Mouse (Mus musculus) kidney, embryonic 14.5 days (tissue): ENCODE results near the gene Ttll6. TPM values are rescaled to one million over a fixed set of nuclear protein-coding genes. Genes with fewer than 3 reads are reported as not detected.

Experiments used
- ATAC-seq: fragments of 200-750 bp; cut with Nextera tagmentation; 2 replicates; pipeline ENCODE4 v1.8.0; 2017; ENCODE audit warnings: moderate number of reproducible peaks, mild to moderate bottlenecking, moderate TSS enrichment, moderate library complexity; ENCODE audit not compliant: low FRiP score, low TSS enrichment
- H3K27ac ChIP-seq: fragments of 300-500 bp; sonication (generic); 2 replicates; pipeline ENCODE4 v1.5.1; 2014; ENCODE audit warnings: low read depth, mild to moderate bottlenecking, low read length, moderate library complexity, mixed read lengths
- H3K27me3 ChIP-seq: fragments of 300-500 bp; sonication (generic); 2 replicates; pipeline ENCODE4 v1.6.1; 2014; ENCODE audit warnings: mild to moderate bottlenecking, low read length; ENCODE audit not compliant: control insufficient read depth, insufficient read depth
- H3K36me3 ChIP-seq: fragments of 300-500 bp; sonication (generic); 2 replicates; pipeline ENCODE4 v1.6.1; 2014; ENCODE audit warnings: low read length, mixed read lengths; ENCODE audit not compliant: control insufficient read depth, insufficient read depth
- H3K4me1 ChIP-seq: fragments of 300-500 bp; sonication (generic); 2 replicates; pipeline ENCODE4 v1.6.1; 2014; ENCODE audit warnings: low read length, mixed read lengths; ENCODE audit not compliant: control insufficient read depth, insufficient read depth
- H3K4me2 ChIP-seq: fragments of 300-500 bp; sonication (generic); replicated peaks from 2 replicates; pipeline ENCODE4 v1.6.1; 2014; ENCODE audit warnings: low read depth, mild to moderate bottlenecking, low read length
- H3K4me3 ChIP-seq: fragments of 300-500 bp; sonication (generic); 2 replicates; pipeline ENCODE4 v1.5.1; 2014; ENCODE audit warnings: mild to moderate bottlenecking, low read length
- H3K9ac ChIP-seq: fragments of 300-500 bp; sonication (generic); 2 replicates; pipeline ENCODE4 v1.6.1; 2014; ENCODE audit warnings: low read depth, mild to moderate bottlenecking, low read length, moderate library complexity
- H3K9me3 ChIP-seq: fragments of 300-500 bp; sonication (generic); 2 replicates; pipeline ENCODE4 v1.6.1; 2016; ENCODE audit warnings: low read length; ENCODE audit not compliant: control insufficient read depth
- WGBS: fragments of 180-500 bp; shearing (Covaris S2); extraction: QIAGEN DNeasy Blood & Tissue Kit; methylation state at CpG from one replicate; pipeline ENCODE4 v1.1.7; 2014; 5-methylcytosine and 5-hydroxymethylcytosine counted together
- polyA plus RNA-seq: library from polyadenylated mRNA; unstranded; fragments of >200 nt; fragmentation: Nextera tagmentation; extraction: Ambion mirVana; gene quantifications from 2 replicates; pipeline ENCODE4 v1.2.1, GENCODE M21; 2014

Ttll6 gene
- polyA plus RNA-seq, 1 experiment from 2014 or later: not detected

DNA sequence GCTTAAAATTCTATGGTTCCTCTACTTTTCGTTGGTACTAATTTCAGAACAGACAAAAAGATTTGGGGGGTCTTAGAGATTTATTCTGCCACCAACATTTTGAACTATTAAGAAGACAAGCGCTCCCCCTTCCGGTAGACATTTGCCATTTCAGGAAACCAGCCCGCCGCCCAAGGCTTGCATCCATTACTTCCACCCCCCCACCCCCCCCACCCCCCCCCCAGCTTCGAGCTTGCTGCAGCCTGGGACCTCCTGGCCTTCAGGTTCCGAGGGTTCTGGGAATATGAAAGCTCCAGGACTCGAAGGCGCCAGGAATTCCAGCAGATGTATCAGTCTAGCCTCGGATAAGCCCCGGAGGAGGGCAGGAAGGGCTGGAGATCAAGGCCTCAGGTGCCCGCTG lies 65.1 kb downstream of the Ttll6 start:
- ATAC-seq: no peak
- no peak overlapping the region for H3K4me3 ChIP-seq
- no peaks in the 10 kb centered on the region for H3K9me3 ChIP-seq
- 0% methylated on average over 12 of the region's 12 CpGs for WGBS
- H3K36me3 ChIP-seq: no peaks in the 10 kb centered on the region
- H3K9ac ChIP-seq: no peak overlapping the region
- H3K27me3 ChIP-seq: peaks cover 100% of the 10 kb centered on the region
- no peak overlapping the region for H3K4me2 ChIP-seq
- no peaks in the 10 kb centered on the region for H3K4me1 ChIP-seq
- H3K27ac ChIP-seq: no peak overlapping the region

DNA sequence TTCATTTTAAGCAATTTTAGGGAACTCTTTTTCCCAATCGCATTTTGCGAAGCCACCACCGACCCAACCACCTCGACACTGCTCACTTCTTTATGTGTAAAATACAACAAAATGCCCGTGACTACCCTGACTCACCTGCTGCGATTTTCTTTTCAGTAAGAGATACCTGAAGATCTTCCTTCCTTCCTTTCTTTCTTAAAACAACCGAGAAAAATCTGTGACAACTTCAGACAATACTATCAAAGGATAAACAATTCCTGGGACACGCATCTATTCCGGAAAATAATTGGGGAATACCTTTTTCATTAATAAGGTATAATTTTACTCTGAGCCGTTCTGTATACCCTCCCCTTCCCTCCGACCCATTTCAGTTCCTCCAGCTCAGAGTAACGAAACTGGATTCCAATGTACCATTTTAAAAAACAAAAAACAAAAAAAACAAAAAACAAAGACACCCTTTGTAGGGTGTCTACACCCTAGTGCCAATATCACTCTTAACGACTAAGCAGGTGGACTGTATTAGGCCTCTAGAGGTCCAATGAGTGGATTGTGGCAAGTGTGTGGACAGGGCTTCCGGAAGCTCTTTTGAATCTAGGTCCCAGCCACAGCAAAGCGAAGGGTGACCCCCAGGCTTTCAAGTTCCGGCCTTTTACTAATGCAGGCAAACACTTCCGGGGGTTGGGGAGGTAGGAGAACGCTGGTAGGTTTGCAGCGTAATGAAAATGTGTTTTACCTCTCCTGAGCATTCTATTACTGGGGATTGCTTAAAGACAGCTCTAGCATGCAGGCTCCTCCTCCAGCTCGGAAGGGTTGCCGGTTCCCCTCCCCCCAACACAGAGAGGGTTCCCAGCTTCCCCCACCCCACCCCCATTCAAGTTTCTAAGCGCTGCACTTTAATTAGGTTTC lies 65.8 kb downstream of the Ttll6 start:
- peak overlapping the region; percentile 4; the same call in 1 of the 2 replicates for H3K4me3 ChIP-seq
- ATAC-seq: no peak

DNA sequence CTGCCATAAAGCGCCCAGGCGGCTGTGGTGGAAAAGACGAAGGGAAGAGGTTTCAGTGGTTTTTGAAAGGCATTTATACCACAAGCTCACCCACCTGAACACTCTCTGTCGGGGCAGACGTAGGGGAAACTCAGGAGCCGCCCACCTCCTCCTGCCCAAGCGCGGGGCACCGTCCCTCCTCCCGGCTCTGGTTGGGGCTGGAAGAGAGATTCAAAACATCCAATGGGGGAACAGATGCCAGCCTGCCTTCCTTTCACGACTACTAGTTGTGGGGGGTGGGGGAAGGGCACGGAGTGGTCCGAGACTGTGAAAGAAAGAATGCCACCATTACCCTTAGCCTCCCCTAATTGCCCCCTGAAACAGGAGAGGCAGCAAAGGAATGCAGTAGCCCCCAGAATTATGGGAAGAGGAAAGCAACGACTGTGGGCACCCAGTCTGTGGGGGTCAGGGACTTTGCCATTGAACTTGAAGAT lies 66.6 kb downstream of the Ttll6 start:
- Histone ChIP-seq H3K27ac (no peak overlapping the region), H3K27me3 (peaks cover 97% of the 10 kb centered on the region), H3K4me1 (no peaks in the 10 kb centered on the region), H3K4me3 (peak overlapping the region; percentile 4; the same call in 1 of the 2 replicates), H3K4me2 (peak overlapping the region; percentile 8; the same call in 1 of the 2 replicates), H3K9me3 (no peaks in the 10 kb centered on the region), H3K9ac (no peak overlapping the region), H3K36me3 (no peaks in the 10 kb centered on the region)
- ATAC-seq: no peak
- 1% methylated on average over 14 of the region's 14 CpGs for WGBS

More for the DNA sequence above, 65.8 kb downstream of the Ttll6 start:
- Histone ChIP-seq H3K4me2 (peak overlapping the region; percentile 8; the same call in 1 of the 2 replicates), H3K27ac (no peak overlapping the region), H3K36me3 (no peaks in the 10 kb centered on the region), H3K9ac (no peak overlapping the region), H3K4me1 (no peaks in the 10 kb centered on the region), H3K9me3 (no peaks in the 10 kb centered on the region), H3K27me3 (peaks cover 98% of the 10 kb centered on the region)
- 2% methylated on average over 22 of the region's 22 CpGs for WGBS

DNA sequence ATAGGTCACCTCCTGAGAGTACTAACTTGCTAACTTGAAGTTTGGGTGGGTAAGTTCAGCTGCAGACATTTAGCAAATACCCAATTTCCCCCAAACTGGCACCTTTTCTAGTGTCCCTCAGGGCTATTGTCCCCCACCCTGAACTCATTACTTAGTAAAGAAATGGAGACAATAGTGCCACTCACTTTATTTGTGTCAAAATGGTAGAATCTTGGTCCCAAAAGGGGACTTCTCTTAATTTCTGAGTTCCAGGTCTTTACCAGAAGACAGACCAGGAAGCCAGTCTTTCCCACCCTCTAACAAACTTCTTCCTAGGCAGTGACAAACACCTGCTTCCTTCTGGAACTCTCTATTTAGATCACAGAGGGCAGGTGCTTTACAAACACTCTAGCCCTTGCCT lies 68.2 kb downstream of the Ttll6 start:
- peaks cover 97% of the 10 kb centered on the region for H3K27me3 ChIP-seq
- H3K36me3 ChIP-seq: no peaks in the 10 kb centered on the region
- no peak overlapping the region for H3K9ac ChIP-seq
- no peak overlapping the region for H3K4me3 ChIP-seq
- no peak overlapping the region for H3K27ac ChIP-seq
- no peaks in the 10 kb centered on the region for H3K4me1 ChIP-seq
- H3K4me2 ChIP-seq: no peak overlapping the region
- ATAC-seq: no peak
- no peaks in the 10 kb centered on the region for H3K9me3 ChIP-seq

DNA sequence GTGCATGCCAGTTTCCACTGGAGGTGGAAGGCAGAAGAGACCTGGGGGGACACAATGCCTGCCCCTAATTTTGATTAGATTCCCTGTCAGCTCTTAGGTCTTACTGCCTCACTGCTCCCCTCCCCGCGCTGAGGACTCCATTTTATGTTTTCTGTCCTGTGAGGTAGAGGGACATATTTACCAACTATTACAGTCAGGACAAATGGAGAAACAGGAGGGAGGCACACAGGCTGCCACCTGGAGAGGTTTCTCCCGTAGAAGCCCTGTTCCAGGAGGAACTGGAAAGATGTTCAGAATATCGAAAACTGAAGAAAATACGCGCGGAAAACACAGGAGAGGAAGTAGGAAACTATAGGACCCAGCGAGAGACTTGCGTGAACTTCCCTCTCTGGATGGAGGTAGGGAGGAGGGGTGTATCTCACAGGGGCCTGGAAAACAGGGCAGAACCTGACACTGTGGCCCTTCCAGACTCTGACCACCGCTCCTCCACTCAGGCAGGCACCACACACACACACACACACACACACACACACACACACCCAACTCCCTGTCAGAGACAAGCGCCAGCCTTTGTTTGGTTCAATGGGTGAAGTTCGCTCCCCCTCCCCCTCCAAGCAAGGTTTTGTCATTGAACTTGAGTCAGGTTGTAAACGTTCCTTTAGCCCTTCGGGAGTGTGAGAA lies 69.0 kb downstream of the Ttll6 start:
- H3K9me3 ChIP-seq: no peaks in the 10 kb centered on the region
- ATAC-seq: no peak
- no peak overlapping the region for H3K27ac ChIP-seq
- no peaks in the 10 kb centered on the region for H3K4me1 ChIP-seq
- no peak overlapping the region; the same call in 1 of the 2 replicates for H3K4me3 ChIP-seq
- 3% methylated on average over 14 of the region's 14 CpGs for WGBS
- no peak overlapping the region for H3K4me2 ChIP-seq
- H3K27me3 ChIP-seq: peaks cover 97% of the 10 kb centered on the region
- no peaks in the 10 kb centered on the region for H3K36me3 ChIP-seq
- H3K9ac ChIP-seq: no peak overlapping the region

DNA sequence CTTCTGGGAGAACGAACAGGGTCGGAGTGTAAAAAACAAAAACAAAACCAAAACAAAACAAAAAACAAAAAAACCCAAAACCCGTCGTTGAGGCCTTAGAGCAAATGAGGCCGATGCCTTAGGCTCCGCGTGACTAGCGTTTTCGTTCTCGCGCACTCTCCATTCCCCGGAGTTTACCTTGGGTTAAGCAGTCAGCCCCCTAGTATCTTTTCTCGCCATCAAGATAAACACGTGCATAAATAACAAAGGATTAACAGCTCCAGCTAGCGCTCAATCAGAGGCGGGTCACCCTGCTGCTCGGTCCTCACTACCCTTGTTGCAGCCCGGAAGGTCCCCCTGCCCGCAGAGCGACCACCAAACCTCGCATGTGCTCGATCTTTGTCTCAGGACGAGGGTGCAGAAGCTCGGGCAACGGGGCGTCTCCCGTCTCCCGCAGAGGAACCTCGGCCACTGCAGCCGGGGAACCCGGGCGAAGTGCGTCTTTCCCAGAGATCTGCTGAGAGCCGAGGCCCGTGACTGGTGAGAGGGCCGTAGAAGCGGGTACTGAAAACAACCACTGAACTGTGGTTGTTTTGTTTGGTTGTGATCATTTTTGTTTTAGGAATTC lies 69.7 kb downstream of the Ttll6 start:
- under 1% methylated on average over 37 of the region's 37 CpGs for WGBS
- Histone ChIP-seq H3K36me3 (no peaks in the 10 kb centered on the region), H3K27ac (no peak overlapping the region), H3K27me3 (peaks cover 96% of the 10 kb centered on the region), H3K4me1 (no peaks in the 10 kb centered on the region), H3K4me3 (peak overlapping the region; percentile 22), H3K9ac (no peak overlapping the region; the same call in 1 of the 2 replicates), H3K9me3 (no peaks in the 10 kb centered on the region), H3K4me2 (peak overlapping the region; percentile 26)
- no peak for ATAC-seq

DNA sequence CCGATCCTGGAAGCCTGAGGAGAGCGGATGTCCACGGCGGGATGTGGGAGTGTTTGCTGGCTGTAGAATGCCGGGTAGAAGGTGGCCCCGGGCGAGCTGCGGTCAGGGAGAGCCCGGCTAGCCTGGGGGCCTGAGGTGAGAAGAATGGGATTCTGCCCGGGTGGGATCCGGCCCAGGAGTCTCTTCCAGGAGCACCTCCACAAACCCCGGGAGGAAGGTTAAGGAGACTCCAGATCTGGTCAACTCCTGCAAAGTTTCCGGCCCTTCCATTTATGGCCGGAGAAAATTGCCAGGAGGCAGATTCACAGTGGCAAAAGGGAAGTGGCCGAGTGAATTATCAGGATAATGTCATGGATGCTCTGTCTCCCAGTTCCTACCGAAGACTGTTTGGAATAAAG lies 70.2 kb downstream of the Ttll6 start:
- H3K4me1 ChIP-seq: no peaks in the 10 kb centered on the region
- H3K27me3 ChIP-seq: peaks cover 96% of the 10 kb centered on the region
- H3K4me3 ChIP-seq: peak overlapping the region; percentile 22
- peak overlapping the region; percentile 26 for H3K4me2 ChIP-seq
- H3K9ac ChIP-seq: no peak overlapping the region; the same call in 1 of the 2 replicates
- ATAC-seq: no peak
- no peak overlapping the region for H3K27ac ChIP-seq
- H3K9me3 ChIP-seq: no peaks in the 10 kb centered on the region
- WGBS: under 1% methylated on average over 16 of the region's 16 CpGs
- H3K36me3 ChIP-seq: no peaks in the 10 kb centered on the region

DNA sequence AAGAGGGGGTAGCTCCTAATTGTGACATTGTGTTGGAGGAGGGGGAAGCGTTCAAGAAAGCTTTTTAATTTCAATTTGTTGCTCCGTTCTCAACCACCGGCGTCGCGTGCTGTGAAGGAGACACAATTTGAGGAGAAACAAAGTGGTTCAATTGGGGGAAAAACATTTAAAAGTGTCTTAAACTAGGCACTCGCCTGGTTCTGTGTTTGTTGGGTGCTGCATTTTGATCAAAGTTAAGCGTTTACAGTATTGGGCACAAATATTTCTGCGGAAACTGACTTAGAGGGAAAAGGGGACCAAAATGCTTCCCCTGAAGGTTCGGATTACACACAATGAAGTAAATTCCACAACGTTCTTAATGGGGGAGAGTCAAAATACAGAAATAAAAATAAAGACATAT lies 70.8 kb downstream of the Ttll6 start:
- H3K4me3 ChIP-seq: no peak overlapping the region
- H3K9ac ChIP-seq: no peak overlapping the region
- no peaks in the 10 kb centered on the region for H3K9me3 ChIP-seq
- no peaks in the 10 kb centered on the region for H3K4me1 ChIP-seq
- WGBS: 2% methylated on average over 11 of the region's 11 CpGs
- H3K27ac ChIP-seq: no peak overlapping the region
- H3K27me3 ChIP-seq: peaks cover 94% of the 10 kb centered on the region
- no peak for ATAC-seq
- no peaks in the 10 kb centered on the region for H3K36me3 ChIP-seq
- no peak overlapping the region for H3K4me2 ChIP-seq
